Mouse (Mus musculus) layer of hippocampus, adult 9-10 months (tissue): ENCODE data around the gene Treh.
A peak's percentile ranks its signal among the peaks of the same experiment; 100 is the strongest.

Experiments
- DNase-seq: peaks from one replicate; pipeline ENCODE4 v3.0.0; 2022; ENCODE audit warnings: low spot score

Gene Treh

DNA sequence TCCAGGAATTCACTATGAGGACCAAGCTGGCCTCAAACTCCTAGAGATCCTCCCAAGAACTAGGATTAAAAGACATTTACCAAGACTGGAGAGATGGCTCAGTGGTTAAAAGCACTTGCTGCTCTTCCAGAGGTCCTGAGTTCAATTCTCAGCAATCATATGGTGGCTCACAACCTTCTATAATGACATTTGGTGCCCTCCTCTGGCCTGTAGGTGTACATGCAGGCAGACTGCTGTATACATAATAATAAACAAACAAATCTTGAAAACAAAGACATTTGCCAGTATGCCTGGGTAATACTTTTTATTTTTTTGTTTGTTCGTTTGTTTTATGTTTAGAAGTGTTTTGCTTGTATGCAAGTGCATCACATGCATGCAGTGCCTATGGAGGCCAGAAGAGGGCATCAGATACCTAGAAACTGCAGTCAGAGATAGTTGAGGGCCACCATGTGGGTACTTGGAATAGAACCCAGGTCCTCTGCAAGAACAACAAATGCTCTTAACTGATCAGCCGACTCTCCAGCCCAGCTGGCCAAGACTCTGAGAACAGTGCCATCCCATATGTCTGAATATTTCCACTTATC is 5.3 kb downstream of the Treh start:
- DNase-seq: no peak

GRCm38 (mm10) chr9:44679565-44679964 is 6.5 kb downstream of the Treh start:
- no peak for DNase-seq

DNA sequence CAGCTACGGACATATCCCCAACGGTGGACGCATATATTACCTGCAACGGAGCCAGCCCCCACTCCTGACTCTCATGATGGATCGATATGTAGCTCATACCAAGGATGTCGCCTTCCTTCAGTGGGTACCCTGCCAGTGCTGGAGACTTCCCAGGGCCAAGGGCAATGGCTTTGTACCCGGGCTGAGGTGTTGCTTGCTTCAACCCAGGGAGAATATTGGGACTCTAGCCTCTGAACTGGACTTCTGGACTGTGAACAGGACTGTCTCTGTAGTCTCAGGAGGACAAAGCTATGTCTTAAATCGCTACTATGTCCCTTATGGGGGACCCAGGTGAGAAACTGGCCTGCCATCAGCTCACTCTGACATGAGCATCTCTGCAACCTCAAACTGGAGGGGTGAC is 10.0 kb downstream of the Treh start:
- DNase-seq: no peak

GRCm38 (mm10) chr9:44685346-44686330 is 12.6 kb downstream of the Treh start:
- DNase-seq: peak; percentile 35

DNA sequence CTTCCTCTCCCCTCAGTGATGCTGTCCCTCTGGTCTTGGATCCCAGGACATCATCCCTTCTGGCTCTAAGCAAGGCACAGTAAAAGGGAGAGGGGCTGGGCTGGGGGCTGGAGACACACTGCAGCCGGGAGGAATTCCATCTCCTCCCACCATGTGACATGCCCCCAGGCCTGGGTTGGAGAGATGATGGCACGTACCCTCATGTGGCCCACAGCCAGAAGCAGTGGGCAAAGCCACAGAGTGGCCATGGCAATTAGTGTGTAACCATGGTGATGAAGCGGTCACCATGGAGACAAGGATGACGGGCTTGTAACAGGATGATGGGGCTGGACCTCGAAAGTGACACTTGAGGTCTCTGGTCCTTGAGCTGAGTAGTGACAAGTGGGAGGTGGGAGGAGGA is 13.6 kb downstream of the Treh start:
- DNase-seq: no peak

DNA sequence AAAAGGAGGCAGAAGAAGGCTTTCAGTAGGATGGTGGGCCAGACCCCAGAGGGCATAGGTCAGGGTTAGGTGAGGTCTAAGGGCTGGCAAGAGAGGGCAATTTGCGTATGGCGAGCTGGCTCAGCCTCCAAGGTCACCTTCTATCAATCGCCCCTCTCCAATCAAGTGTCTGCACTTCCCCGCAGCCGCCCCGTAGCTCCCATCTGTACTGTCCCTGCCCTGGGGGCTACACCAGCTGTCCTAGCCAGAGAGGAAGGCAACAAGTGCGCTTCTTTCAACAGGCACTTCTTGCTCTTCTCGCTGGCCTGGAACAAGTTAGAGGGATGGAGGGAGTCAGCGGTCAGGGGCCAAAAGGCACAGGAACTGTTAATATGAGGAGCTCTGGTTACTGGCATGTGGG is 15.0 kb downstream of the Treh start:
- no peak for DNase-seq

DNA sequence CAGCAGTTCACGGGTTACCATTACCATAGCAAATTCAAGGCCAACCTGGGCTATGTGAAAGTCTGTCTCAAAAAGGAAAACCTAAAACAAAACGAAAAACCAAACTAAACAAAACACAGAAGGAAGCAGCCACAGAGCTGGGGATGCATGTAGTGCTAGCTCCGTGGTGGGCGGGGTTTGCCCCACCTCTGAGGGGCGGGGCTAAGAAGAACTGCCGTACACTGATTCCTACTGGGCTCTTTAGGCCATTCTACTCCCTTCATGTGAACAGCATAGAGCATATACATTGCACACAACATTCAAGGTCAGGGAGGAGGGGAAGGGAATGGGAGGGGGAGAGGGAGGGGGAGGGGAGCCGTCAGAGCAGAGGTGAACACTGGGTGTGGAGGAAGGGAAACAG is 17.6 kb downstream of the Treh start:
- DNase-seq: no peak

GRCm38 (mm10) chr9:44691671-44692520 is 18.9 kb downstream of the Treh start:
- peak; percentile 43 for DNase-seq

- no peak for DNase-seq
Observed at GRCm38 (mm10) chr9:44693071-44693470, 20.0 kb downstream of the Treh start.

DNA sequence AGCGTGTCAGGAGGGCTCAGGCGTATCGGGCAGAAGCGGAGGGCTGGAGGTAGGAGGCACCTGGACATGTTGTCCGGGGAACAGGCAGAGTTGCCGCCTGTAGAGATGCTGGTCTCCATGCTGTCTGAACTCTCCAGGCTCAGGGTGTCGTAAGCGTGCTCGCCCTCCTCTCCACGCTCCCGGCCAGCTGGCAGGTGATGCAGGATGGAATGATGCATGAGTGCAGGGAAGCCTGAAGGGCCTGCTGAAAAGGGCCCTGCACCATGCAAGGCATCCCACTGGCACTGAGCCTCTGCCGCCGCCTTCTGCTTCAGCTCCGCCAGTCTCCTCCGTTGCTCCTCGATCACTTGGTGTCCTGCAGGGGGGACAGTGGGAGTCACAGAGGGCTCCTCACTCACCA is 24.8 kb downstream of the Treh start:
- no peak for DNase-seq

DNA sequence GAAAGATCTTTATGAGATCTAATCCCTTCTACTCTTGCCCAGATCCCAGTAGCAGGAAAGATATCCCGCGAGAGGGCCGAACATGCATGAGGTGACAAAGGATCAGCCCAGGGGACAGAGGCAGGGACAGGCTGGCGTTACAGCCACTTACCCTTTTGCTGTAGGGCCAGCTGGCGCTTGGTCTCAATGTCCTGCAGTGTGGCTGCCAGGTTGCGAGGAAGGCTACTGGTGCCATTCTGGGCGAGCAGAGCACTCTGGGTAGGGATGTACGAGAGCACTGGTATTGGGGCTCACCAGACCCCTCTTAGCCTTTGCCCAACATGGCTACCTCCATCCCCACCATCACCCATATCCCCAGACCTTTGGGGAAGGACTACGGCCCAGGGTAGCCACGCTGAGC is 26.2 kb downstream of the Treh start:
- no peak for DNase-seq

DNA sequence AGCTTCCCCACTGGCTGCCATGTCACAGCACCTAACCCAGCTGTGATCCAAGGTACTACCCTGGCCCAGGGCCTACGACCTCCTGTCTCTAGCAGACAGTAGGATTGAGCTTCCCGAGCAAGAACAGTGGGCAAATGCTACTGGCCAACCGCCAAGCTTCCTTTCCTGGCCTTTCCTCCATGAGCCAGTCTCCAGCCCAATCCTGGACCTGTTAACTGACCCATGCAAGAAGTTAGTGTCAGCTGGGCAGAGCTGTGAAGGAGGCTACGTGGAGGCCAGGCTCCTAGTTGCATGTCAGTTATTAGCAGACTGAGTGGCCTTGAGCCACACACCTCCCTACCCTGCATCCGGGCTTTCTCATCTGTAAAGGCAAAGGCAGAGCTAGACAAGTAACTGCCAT is 26.7 kb downstream of the Treh start:
- no peak for DNase-seq

DNA sequence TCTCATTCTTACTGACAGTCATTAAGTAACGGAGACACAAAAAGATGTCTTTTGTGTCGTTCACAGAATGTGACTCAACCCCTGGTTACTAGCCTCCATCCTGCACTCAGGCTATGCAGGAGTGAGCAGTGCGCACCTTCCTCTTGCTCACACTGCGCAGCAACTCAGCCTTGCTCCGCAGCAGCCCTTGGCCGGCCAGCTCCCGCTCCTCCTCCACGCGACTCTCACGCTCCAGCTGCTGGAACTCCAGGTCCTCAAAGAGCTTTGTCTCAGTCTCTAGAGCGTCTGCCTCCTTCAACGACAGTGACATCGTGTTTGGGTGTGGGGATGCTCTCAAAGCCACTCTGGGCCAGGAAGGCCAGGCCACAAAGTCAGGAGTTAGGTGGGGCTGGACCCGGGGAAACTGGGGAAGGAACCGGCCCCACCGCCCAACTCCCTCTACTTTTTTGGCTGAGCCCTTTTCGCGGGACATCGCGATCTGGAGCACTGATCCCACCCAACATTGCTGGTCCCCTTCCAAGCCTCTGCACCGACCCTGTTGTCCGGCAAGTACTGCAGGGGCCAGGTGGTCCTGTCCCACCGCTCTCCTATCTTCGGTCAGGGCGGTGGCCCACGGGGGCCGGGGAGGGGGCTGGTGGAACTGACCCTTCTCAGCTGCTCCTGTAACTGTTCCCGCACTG is 34.9 kb downstream of the Treh start:
- no peak for DNase-seq

- DNase-seq: no peak
Observed at GRCm38 (mm10) chr9:44708429-44708765, 35.4 kb downstream of the Treh start.

- DNase-seq: no peak
Observed at GRCm38 (mm10) chr9:44708925-44709324, 35.9 kb downstream of the Treh start.

DNA sequence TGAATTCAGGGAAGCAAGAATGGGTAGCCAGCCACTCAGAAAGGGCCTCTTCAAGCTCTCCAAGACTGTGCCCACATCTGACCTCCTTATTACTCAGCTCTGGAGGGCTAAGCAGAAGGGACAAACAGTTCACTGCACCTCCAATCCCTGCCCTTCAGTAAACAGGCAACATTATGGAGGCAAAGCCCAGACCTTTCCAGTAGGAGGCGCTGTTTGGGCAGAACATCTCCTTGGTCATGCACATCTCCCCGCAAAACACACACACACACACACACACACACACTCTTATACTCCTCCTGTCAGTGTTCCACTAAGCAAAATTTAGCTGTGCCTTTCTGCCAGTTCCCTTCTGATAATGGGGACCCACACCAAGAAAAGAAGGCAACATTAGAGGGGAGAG is 36.6 kb downstream of the Treh start:
- no peak for DNase-seq

- no peak for DNase-seq
Observed at GRCm38 (mm10) chr9:44710213-44710612, 37.2 kb downstream of the Treh start.

- DNase-seq: no peak
Observed at GRCm38 (mm10) chr9:44711602-44712001, 38.6 kb downstream of the Treh start.

GRCm38 (mm10) chr9:44713080-44713479 is 40.0 kb downstream of the Treh start:
- no peak for DNase-seq

- DNase-seq: no peak
Observed at GRCm38 (mm10) chr9:44713574-44713973, 40.5 kb downstream of the Treh start.

DNA sequence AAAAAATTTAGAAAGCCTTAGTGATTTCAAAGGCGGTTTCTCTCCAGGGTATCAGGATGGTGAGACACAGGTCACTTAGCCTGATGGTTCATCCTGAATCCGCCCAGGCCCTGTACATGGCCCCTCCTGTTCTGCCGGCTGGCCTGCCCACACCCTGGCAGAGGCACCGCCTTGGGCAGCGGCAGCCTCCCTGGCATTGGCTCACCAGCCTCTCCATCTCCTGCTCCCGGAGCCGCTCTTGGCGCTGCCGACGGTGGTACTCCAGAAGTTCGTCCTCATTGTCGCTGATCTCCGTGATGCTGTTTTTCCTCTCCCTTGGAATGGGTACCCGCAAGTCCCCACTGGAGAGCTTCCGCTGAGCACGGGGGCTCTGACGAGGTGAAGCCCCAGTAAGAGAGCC is 42.1 kb downstream of the Treh start:
- no peak for DNase-seq

GRCm38 (mm10) chr9:44715705-44716362 is 42.8 kb downstream of the Treh start:
- no peak for DNase-seq
